Mouse (Mus musculus): ENCODE results near the gene Sec61b. TPM values are rescaled to one million over a fixed set of nuclear protein-coding genes. Genes with fewer than 3 reads are reported as not detected.

Gene Sec61b
- total and polyA plus RNA-seq, 3 experiments = 329 to 538 TPM; not detected in 1

- no peak overlapping the region for H3K27ac ChIP-seq (ENCODE audit: control insufficient read depth, low read depth, low read length)
- H3K4me1 ChIP-seq (ENCODE audit: control insufficient read depth in 1 of 2, insufficient read depth in 2 of 2, low read length in 2 of 2) = peaks cover 0 to 10% of the 10 kb centered on the region in 2 experiments; a peak in 2 of 4 replicates
- no peaks in the 10 kb centered on the region for H3K79me2 ChIP-seq (ENCODE audit: control insufficient read depth, insufficient read depth, low read length, poor library complexity)
- peaks cover 0 to 4% of the 10 kb centered on the region in 2 experiments; a peak in 2 of 4 replicates for H3K27me3 ChIP-seq (ENCODE audit: control insufficient read depth in 1 of 2, insufficient read depth in 2 of 2, low read length in 2 of 2)
- H3K9me3 ChIP-seq (replicated peaks; ENCODE audit: insufficient read depth, low read length) = no peaks in the 10 kb centered on the region
- H3K36me3 ChIP-seq (ENCODE audit: control insufficient read depth in 1 of 2, insufficient read depth in 2 of 2, low read length in 2 of 2) = no peaks in the 10 kb centered on the region
- no peak overlapping the region for H3K4me3 ChIP-seq (ENCODE audit: control insufficient read depth in 1 of 2, insufficient read depth in 1 of 2, low read depth in 2 of 2, low read length in 2 of 2)
- no peak for DNase-seq (ENCODE audit: low read depth, low spot score)
- TF ChIP-seq CTCF (IDR thresholded peaks at IDR 0.05 in 2 of 3, conservative IDR thresholded peaks at IDR 0.05 in 1 of 3; ENCODE audit: control insufficient read depth in 1 of 3, insufficient read depth in 1 of 3, low read depth in 2 of 3, low read length in 3 of 3, poor library complexity in 1 of 3, severe bottlenecking in 1 of 3) (no peak), KAT2A (conservative IDR thresholded peaks at IDR 0.05; ENCODE audit: low read depth, low read length) (no peak), USF2 (IDR thresholded peaks at IDR 0.05; ENCODE audit: borderline replicate concordance in 1 of 2, insufficient read depth in 1 of 2, low read depth in 1 of 2, low read length in 2 of 2) (no peak), NELFE (IDR thresholded peaks at IDR 0.05; ENCODE audit: low read depth, low read length) (no peak), BHLHE40 (IDR thresholded peaks at IDR 0.05; ENCODE audit: borderline replicate concordance, low read depth, low read length) (no peak), JUND (IDR thresholded peaks at IDR 0.05; ENCODE audit: low read depth, low read length) (no peak)
- no peak overlapping the region for H3K9ac ChIP-seq (ENCODE audit: control insufficient read depth, low read depth, low read length, poor library complexity, severe bottlenecking)
These were observed 23.4 kb downstream of the Sec61b start for GRCm38 (mm10) chr4:47497811-47498385.

- Histone ChIP-seq H3K4me3 (ENCODE audit: control insufficient read depth in 1 of 2, insufficient read depth in 1 of 2, low read depth in 2 of 2, low read length in 2 of 2) (no peak overlapping the region), H3K36me3 (ENCODE audit: control insufficient read depth in 1 of 2, insufficient read depth in 2 of 2, low read length in 2 of 2) (no peaks in the 10 kb centered on the region), H3K4me1 (ENCODE audit: control insufficient read depth in 1 of 2, insufficient read depth in 2 of 2, low read length in 2 of 2) (peaks cover 0 to 9% of the 10 kb centered on the region in 2 experiments; a peak in 2 of 4 replicates), H3K9ac (ENCODE audit: control insufficient read depth, low read depth, low read length, poor library complexity, severe bottlenecking) (no peak overlapping the region), H3K79me2 (ENCODE audit: control insufficient read depth, insufficient read depth, low read length, poor library complexity) (no peaks in the 10 kb centered on the region), H3K27me3 (ENCODE audit: control insufficient read depth in 1 of 2, insufficient read depth in 2 of 2, low read length in 2 of 2) (peaks cover 0 to 4% of the 10 kb centered on the region in 2 experiments; a peak in 2 of 4 replicates), H3K9me3 (replicated peaks; ENCODE audit: insufficient read depth, low read length) (no peaks in the 10 kb centered on the region), H3K27ac (ENCODE audit: control insufficient read depth, low read depth, low read length) (no peak overlapping the region)
- DNase-seq (ENCODE audit: low read depth, low spot score) = no peak
- TF ChIP-seq KAT2A (conservative IDR thresholded peaks at IDR 0.05; ENCODE audit: low read depth, low read length) (no peak), ZNF384 (IDR thresholded peaks at IDR 0.05; ENCODE audit: low read depth, low read length) (no peak), MEF2A (IDR thresholded peaks at IDR 0.05; ENCODE audit: extremely low read depth, insufficient replicate concordance, low read depth, low read length, poor library complexity, severe bottlenecking) (no peak), HCFC1 (IDR thresholded peaks at IDR 0.05; ENCODE audit: low read depth, low read length) (no peak), MXI1 (IDR thresholded peaks at IDR 0.05; ENCODE audit: low read depth, low read length) (no peak), GATA1 (IDR thresholded peaks at IDR 0.05; ENCODE audit: low read depth, low read length) (no peak), ELF1 (IDR thresholded peaks at IDR 0.05; ENCODE audit: low read depth, low read length) (no peak), ZC3H11A (IDR thresholded peaks at IDR 0.05; ENCODE audit: low read depth, low read length) (no peak), NELFE (IDR thresholded peaks at IDR 0.05; ENCODE audit: low read depth, low read length) (no peak), POLR2AphosphoS5 (IDR thresholded peaks at IDR 0.05; ENCODE audit: borderline replicate concordance, low read depth, low read length) (no peak), RAD21 (IDR thresholded peaks at IDR 0.05; ENCODE audit: low read depth, low read length) (no peak), CTCF (IDR thresholded peaks at IDR 0.05 in 2 of 3, conservative IDR thresholded peaks at IDR 0.05 in 1 of 3; ENCODE audit: control insufficient read depth in 1 of 3, insufficient read depth in 1 of 3, low read depth in 2 of 3, low read length in 3 of 3, poor library complexity in 1 of 3, severe bottlenecking in 1 of 3) (no peak)
These were observed 24.7 kb downstream of the Sec61b start for GRCm38 (mm10) chr4:47499121-47499545.

All from MEL (cell line).